Mouse (Mus musculus) intestine, postnatal 0 days (tissue): ENCODE results near the gene Nkrf. TPM values are rescaled to one million over a fixed set of nuclear protein-coding genes. Genes with fewer than 3 reads are reported as not detected.

Experiments
- ATAC-seq: fragments of 200-750 bp; cut with Nextera tagmentation; 2 replicates; pipeline ENCODE4 v1.8.0; 2017; ENCODE audit warnings: mild to moderate bottlenecking, moderate TSS enrichment, moderate library complexity
- H3K27ac ChIP-seq: fragments of 300-500 bp; sonication (generic); 2 replicates; pipeline ENCODE4 v1.5.1; 2014; ENCODE audit warnings: mild to moderate bottlenecking, low read depth, low read length, moderate library complexity
- H3K27me3 ChIP-seq: fragments of 300-500 bp; sonication (generic); replicated peaks from 2 replicates; pipeline ENCODE4 v1.6.1; 2014; ENCODE audit warnings: low read length, mixed read lengths; ENCODE audit not compliant: control insufficient read depth, insufficient read depth
- H3K36me3 ChIP-seq: fragments of 300-500 bp; sonication (generic); 2 replicates; pipeline ENCODE4 v1.6.1; 2014; ENCODE audit warnings: mild to moderate bottlenecking, moderate library complexity; ENCODE audit not compliant: control insufficient read depth, insufficient read depth
- H3K4me1 ChIP-seq: fragments of 300-500 bp; sonication (generic); replicated peaks from 2 replicates; pipeline ENCODE4 v1.6.1; 2014; ENCODE audit warnings: antibody characterized with exemption, low read length, mixed read lengths; ENCODE audit not compliant: control insufficient read depth, insufficient read depth
- H3K4me2 ChIP-seq: fragments of 300-500 bp; sonication (generic); replicated peaks from 2 replicates; pipeline ENCODE4 v1.6.1; 2014; ENCODE audit warnings: low read depth, mild to moderate bottlenecking, moderate library complexity
- H3K4me3 ChIP-seq: fragments of 300-500 bp; sonication (generic); 2 replicates; pipeline ENCODE4 v1.5.1; 2014; ENCODE audit warnings: low read depth, low read length
- H3K9ac ChIP-seq: fragments of 300-500 bp; sonication (generic); 2 replicates; pipeline ENCODE4 v1.6.1; 2014; ENCODE audit warnings: mild to moderate bottlenecking, low read depth, low read length
- H3K9me3 ChIP-seq: fragments of 300-500 bp; sonication (generic); 2 replicates; pipeline ENCODE4 v1.6.1; 2016; ENCODE audit warnings: mixed run types; ENCODE audit not compliant: control insufficient read depth
- CTCF ChIP-seq: sonication (generic); IDR thresholded peaks from 2 replicates; pipeline ENCODE4 v1.5.1; 2016; ENCODE audit warnings: low read depth, mild to moderate bottlenecking, control low read depth, antibody characterized with exemption, moderate library complexity
- WGBS: fragments of 180-500 bp; shearing (Covaris S2); extraction: QIAGEN DNeasy Blood & Tissue Kit; methylation state at CpG from one replicate; pipeline ENCODE4 v1.1.7; 2014; 5-methylcytosine and 5-hydroxymethylcytosine counted together
- polyA plus RNA-seq: library from polyadenylated mRNA; unstranded; fragments of >200 nt; fragmentation: Nextera tagmentation; extraction: Ambion mirVana; gene quantifications from 2 replicates; pipeline ENCODE4 v1.2.1, GENCODE M21; 2015

Nkrf gene
- polyA plus RNA-seq = 1.4 TPM in 2 replicates

GRCm38 (mm10) chrX:36902321-36903114 is at the start of gene Nkrf:
TSS of gene Nkrf (minus strand) at chrX:36902899.
- Histone ChIP-seq H3K4me3 (peak within 1 kb of the TSS; percentile 47), H3K27me3 (no peaks in the 10 kb centered on the region), H3K4me1 (no peaks in the 10 kb centered on the region), H3K9ac (peak within 1 kb of the TSS; percentile 46), H3K4me2 (peak within 1 kb of the TSS; percentile 76), H3K27ac (peak within 1 kb of the TSS; percentile 23; the same call in 1 of the 2 replicates), H3K36me3 (no peaks in the 10 kb centered on the region), H3K9me3 (no peaks in the 10 kb centered on the region)
- peak; percentile 57 for ATAC-seq
- TF ChIP-seq CTCF = no peak
- 25% methylated on average over 33 of the region's 47 CpGs for WGBS

GRCm38 (mm10) chrX:36941106-36941505 is 38.4 kb upstream of the Nkrf start:
- Histone ChIP-seq H3K27ac (no peak overlapping the region), H3K36me3 (no peaks in the 10 kb centered on the region), H3K9ac (no peak overlapping the region), H3K27me3 (no peaks in the 10 kb centered on the region), H3K4me3 (no peak overlapping the region), H3K4me2 (no peak overlapping the region), H3K9me3 (no peaks in the 10 kb centered on the region), H3K4me1 (no peaks in the 10 kb centered on the region)
- WGBS = 69% methylated on average over 3 of the region's 3 CpGs
- ATAC-seq = no peak
- TF ChIP-seq CTCF = no peak

GRCm38 (mm10) chrX:36939806-36940413 is 37.2 kb upstream of the Nkrf start:
- WGBS = 58% methylated on average over 4 of the region's 4 CpGs
- Histone ChIP-seq H3K9me3 (no peaks in the 10 kb centered on the region), H3K4me3 (no peak overlapping the region), H3K36me3 (no peaks in the 10 kb centered on the region), H3K9ac (no peak overlapping the region), H3K4me2 (no peak overlapping the region), H3K27me3 (no peaks in the 10 kb centered on the region), H3K27ac (no peak overlapping the region), H3K4me1 (no peaks in the 10 kb centered on the region)
- ATAC-seq = peak; percentile 38; the same call in 1 of the 2 replicates
- no peak for TF ChIP-seq CTCF

GRCm38 (mm10) chrX:36935326-36935966 is 32.7 kb upstream of the Nkrf start:
- 72% methylated on average over 7 of the region's 7 CpGs for WGBS
- Histone ChIP-seq H3K4me1 (no peaks in the 10 kb centered on the region), H3K4me3 (no peak overlapping the region), H3K27ac (no peak overlapping the region), H3K9ac (no peak overlapping the region), H3K9me3 (no peaks in the 10 kb centered on the region), H3K4me2 (no peak overlapping the region), H3K27me3 (no peaks in the 10 kb centered on the region), H3K36me3 (no peaks in the 10 kb centered on the region)
- TF ChIP-seq CTCF = no peak
- no peak for ATAC-seq

- H3K9ac ChIP-seq = no peak overlapping the region
- 50% methylated on average over 1 of the region's 1 CpGs for WGBS
- H3K9me3 ChIP-seq = no peaks in the 10 kb centered on the region
- peak; percentile 62 for TF ChIP-seq CTCF
- no peaks in the 10 kb centered on the region for H3K36me3 ChIP-seq
- H3K4me1 ChIP-seq = no peaks in the 10 kb centered on the region
- H3K27ac ChIP-seq = no peak overlapping the region
- ATAC-seq = no peak
- no peaks in the 10 kb centered on the region for H3K27me3 ChIP-seq
- no peak overlapping the region for H3K4me3 ChIP-seq
- H3K4me2 ChIP-seq = no peak overlapping the region
These were observed 27.9 kb upstream of the Nkrf start for GRCm38 (mm10) chrX:36930574-36930973.

- H3K4me3 ChIP-seq = no peak overlapping the region
- no peak overlapping the region for H3K27ac ChIP-seq
- no peaks in the 10 kb centered on the region for H3K4me1 ChIP-seq
- WGBS = 63% methylated on average over 4 of the region's 4 CpGs
- no peaks in the 10 kb centered on the region for H3K27me3 ChIP-seq
- H3K9me3 ChIP-seq = no peaks in the 10 kb centered on the region
- no peak for ATAC-seq
- no peak for TF ChIP-seq CTCF
- no peak overlapping the region for H3K9ac ChIP-seq
- H3K4me2 ChIP-seq = no peak overlapping the region
- no peaks in the 10 kb centered on the region for H3K36me3 ChIP-seq
These were observed 27.0 kb upstream of the Nkrf start for GRCm38 (mm10) chrX:36929694-36930093.
